Comparison of ENCODE assay signal across 21 mouse cellular contexts in genomic region chrX:117559063-117559462, GRCm38 (mm10).
DNase-seq lines count a peak whose midpoint lies in the region; ATAC-seq lines count a peak whose summit lies in the region.
"Had no signal": no experiment of that assay in that cellular context is flagged by ENCODE, and none has a peak within 500 bp of the region (broad histone marks: within the 10 kb centered on the region; RNA-seq: fewer than 3 reads in every experiment).

No protein-coding gene starts in this region.

- peak; percentile 23 to 57 for DNase-seq in frontal cortex, adult 2 months (ENCODE audit: extremely low spot score in 1 of 2, low spot score in 1 of 2)
- no peak for DNase-seq in frontal cortex, postnatal 25 days (ENCODE audit: low spot score in 2 of 2)
- peak; percentile 9 to 15 for DNase-seq in right cerebral cortex, adult 2 months (ENCODE audit: low spot score in 2 of 2)
- DNase-seq in right cerebral cortex, postnatal 4 days: no peak
- peak; percentile 57 for DNase-seq in layer of hippocampus, adult 9-10 months (ENCODE audit: low spot score)
- no peak for DNase-seq in adipocyte (ENCODE audit: low spot score)
- DNase-seq: adrenal gland, postnatal 10 days; cerebellum, adult 18-20 months; cerebellum, postnatal 36 days; gastrocnemius, postnatal 14 days; heart, postnatal 4 days; kidney, adult 9 months; kidney, postnatal 25 days; liver; liver, postnatal 0 days; lung, postnatal 14 days; thymus, postnatal 25 days had no signal

- no peak for ATAC-seq in megakaryocyte, adult 5-6 weeks (ENCODE audit: poor library complexity, severe bottlenecking)
- ATAC-seq: intestine, embryonic 15.5 days; liver, postnatal 0 days; midbrain, embryonic 15.5 days; Patski had no signal

Comparison
In these comparisons a context has a peak if more than half of its experiments do, and no peak if none do; other contexts are left out.
1. DNase-seq: peak in frontal cortex, adult 2 months (2 of 2), right cerebral cortex, adult 2 months (2 of 2) and layer of hippocampus, adult 9-10 months (single experiment); none in frontal cortex, postnatal 25 days (0 of 2), right cerebral cortex, postnatal 4 days (single experiment) and adipocyte (single experiment).